Mouse (Mus musculus) embryonic facial prominence, embryonic 13.5 days (tissue): ENCODE data around the gene Hoxd13. TPM values are rescaled to one million over a fixed set of nuclear protein-coding genes. Genes with fewer than 3 reads are reported as not detected.

Experiments
- ATAC-seq: fragments of 200-750 bp; cut with Nextera tagmentation; 2 replicates; pipeline ENCODE4 v1.8.0; 2017; ENCODE audit warnings: low read depth; ENCODE audit not compliant: insufficient number of reproducible peaks, insufficient read depth, low FRiP score, low TSS enrichment
- H3K27ac ChIP-seq: fragments of 300-500 bp; sonication (generic); 2 replicates; pipeline ENCODE4 v1.5.1; 2015; ENCODE audit warnings: moderate library complexity, mild to moderate bottlenecking, inconsistent platforms
- H3K27me3 ChIP-seq: fragments of 300-500 bp; sonication (generic); 2 replicates; pipeline ENCODE4 v1.6.1; 2015; ENCODE audit warnings: mild to moderate bottlenecking, inconsistent platforms
- H3K36me3 ChIP-seq: fragments of 300-500 bp; sonication (generic); 2 replicates; pipeline ENCODE4 v1.6.1; 2015; ENCODE audit warnings: mild to moderate bottlenecking, inconsistent platforms
- H3K4me1 ChIP-seq: fragments of 300-500 bp; sonication (generic); 2 replicates; pipeline ENCODE4 v1.6.1; 2015; ENCODE audit warnings: inconsistent platforms
- H3K4me2 ChIP-seq: fragments of 300-500 bp; sonication (generic); 2 replicates; pipeline ENCODE4 v1.6.1; 2015; ENCODE audit warnings: moderate library complexity, mild to moderate bottlenecking, inconsistent platforms
- H3K4me3 ChIP-seq: fragments of 300-500 bp; sonication (generic); 2 replicates; pipeline ENCODE4 v1.5.1; 2015; ENCODE audit warnings: mild to moderate bottlenecking, inconsistent platforms
- H3K9ac ChIP-seq: fragments of 300-500 bp; sonication (generic); 2 replicates; pipeline ENCODE4 v1.6.1; 2015; ENCODE audit warnings: mild to moderate bottlenecking, inconsistent platforms
- H3K9me3 ChIP-seq: fragments of 300-500 bp; sonication (generic); 2 replicates; pipeline ENCODE4 v1.6.1; 2016; ENCODE audit warnings: inconsistent platforms
- WGBS: fragments of 180-500 bp; shearing (Covaris S2); methylation state at CpG from one replicate; pipeline ENCODE4 v1.1.7; 2015; ENCODE audit warnings: mixed read lengths; 5-methylcytosine and 5-hydroxymethylcytosine counted together
- polyA plus RNA-seq: library from polyadenylated mRNA; unstranded; fragments of >200 nt; fragmentation: Nextera tagmentation; extraction: Ambion mirVana; gene quantifications from 2 replicates; pipeline ENCODE4 v1.2.1, GENCODE M21; 2015

Gene Hoxd13
- polyA plus RNA-seq, 1 experiment from 2014 or later = not detected

- Histone ChIP-seq H3K4me2 (no peak overlapping the region), H3K9me3 (no peaks in the 10 kb centered on the region), H3K27me3 (peaks cover 100% of the 10 kb centered on the region), H3K4me1 (peaks cover 15% of the 10 kb centered on the region; the same call in 1 of the 2 replicates), H3K27ac (no peak overlapping the region), H3K36me3 (no peaks in the 10 kb centered on the region), H3K9ac (no peak overlapping the region), H3K4me3 (no peak overlapping the region)
- 5% methylated on average over 9 of the region's 9 CpGs for WGBS
- no peak for ATAC-seq
Measured at GRCm38 (mm10) chr2:74676376-74677052, 8.4 kb downstream of the Hoxd13 start.

- no peak overlapping the region for H3K4me3 ChIP-seq
- H3K4me2 ChIP-seq = no peak overlapping the region
Measured at GRCm38 (mm10) chr2:74677106-74677505, 9.0 kb downstream of the Hoxd13 start.

DNA sequence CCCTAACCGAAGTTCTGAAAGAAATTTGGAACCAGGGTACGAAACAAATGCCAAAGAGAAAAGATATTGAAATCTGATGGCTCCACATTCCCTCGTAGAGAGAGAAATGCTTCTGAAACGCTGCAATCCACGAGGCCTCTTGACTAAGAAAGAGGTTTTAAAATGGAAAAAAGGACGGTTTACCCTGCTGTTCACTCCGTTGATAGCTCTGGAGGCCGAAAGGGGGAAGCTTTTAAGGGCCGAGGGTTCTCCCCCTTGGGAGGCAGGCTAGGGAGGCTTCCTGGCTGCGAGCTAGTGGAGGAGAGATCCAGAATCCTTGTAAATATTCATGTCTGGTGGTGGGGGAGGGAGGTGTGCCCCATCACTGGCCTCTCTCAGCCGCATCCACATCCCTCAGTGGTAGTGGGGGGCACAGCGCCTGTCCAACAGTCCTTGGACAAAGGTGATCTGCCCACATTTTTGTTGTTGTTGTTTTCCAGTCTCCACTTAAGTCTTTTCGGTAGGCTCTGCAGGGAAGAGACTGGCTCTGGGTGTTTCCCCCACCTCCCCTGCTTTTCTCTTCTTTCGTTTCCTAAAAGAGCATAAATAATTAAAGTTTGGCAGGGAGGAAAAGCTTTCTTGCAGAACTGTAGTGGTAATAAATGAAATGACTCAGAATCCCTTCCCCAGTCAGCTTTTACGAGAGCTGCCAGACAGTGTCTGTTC, 10.9 kb downstream of the Hoxd13 start, which contains the start of gene Hoxd11:
TSS of gene Hoxd11 (plus strand) at position 667 of the 705 bp plus-strand sequence.
- no peak within 1 kb of the TSS for H3K9ac ChIP-seq
- 0 out of 2 replicates have a peak within 1 kb of the TSS, but pooled peaks have one; percentile 7 for H3K4me2 ChIP-seq
- H3K27me3 ChIP-seq = peaks cover 100% of the 10 kb centered on the region
- no peaks in the 10 kb centered on the region for H3K36me3 ChIP-seq
- peak within 1 kb of the TSS; percentile 8; the same call in 1 of the 2 replicates for H3K4me3 ChIP-seq
- H3K4me1 ChIP-seq = peaks cover 25% of the 10 kb centered on the region
- no peak within 1 kb of the TSS for H3K27ac ChIP-seq
- no peak for ATAC-seq
- WGBS = 2% methylated on average over 15 of the region's 15 CpGs
- H3K9me3 ChIP-seq = no peaks in the 10 kb centered on the region

More at GRCm38 (mm10) chr2:74677106-74677505, 9.0 kb downstream of the Hoxd13 start:
- WGBS = 5% methylated on average over 2 of the region's 2 CpGs
- ATAC-seq = no peak
- Histone ChIP-seq H3K27ac (no peak overlapping the region), H3K4me1 (peaks cover 21% of the 10 kb centered on the region), H3K36me3 (no peaks in the 10 kb centered on the region), H3K9me3 (no peaks in the 10 kb centered on the region), H3K9ac (no peak overlapping the region), H3K27me3 (peaks cover 100% of the 10 kb centered on the region)

DNA sequence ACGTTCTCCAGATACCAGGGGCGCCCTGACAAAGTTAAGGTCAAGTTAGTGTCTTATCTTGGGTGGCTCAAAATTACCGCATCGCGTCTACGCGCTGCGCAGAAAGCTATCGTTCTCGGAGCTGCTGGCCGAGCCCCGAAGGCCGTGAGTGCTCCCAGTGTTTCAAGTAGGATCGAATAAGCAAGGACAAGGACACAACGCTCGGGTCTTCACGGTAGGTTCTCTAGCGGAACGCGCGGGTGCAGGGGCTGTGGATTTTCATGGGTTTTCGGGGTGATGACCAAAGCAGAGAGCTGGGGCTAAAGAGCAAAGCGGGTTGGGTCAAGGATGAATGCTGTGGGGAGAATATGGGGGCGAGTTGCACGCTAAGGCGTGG, 11.5 kb downstream of the Hoxd13 start:
- no peak for ATAC-seq
- H3K4me3 ChIP-seq = peak overlapping the region; percentile 8; the same call in 1 of the 2 replicates

DNA sequence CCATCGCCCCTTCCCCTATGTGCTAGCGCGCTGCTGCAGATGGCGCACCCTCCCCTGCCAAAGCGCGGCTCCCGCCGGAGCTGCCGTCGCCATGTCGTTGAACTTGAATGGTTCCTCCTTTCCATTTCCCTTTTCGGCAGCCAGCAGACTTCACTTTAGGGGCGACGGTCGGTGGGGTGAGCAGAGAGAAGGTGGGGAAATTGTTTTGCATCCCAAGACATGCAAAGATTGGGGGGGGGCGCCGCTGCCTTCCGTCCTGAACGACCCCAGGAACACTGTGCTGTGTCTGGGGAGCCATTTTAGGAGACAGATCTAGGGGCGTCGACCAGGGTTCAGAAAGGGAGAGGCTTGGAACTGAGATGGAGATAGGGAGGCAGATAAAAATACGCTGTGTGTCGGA, 11.9 kb downstream of the Hoxd13 start:
- H3K27me3 ChIP-seq = peaks cover 100% of the 10 kb centered on the region
- H3K9ac ChIP-seq = no peak overlapping the region
- 0 out of 2 replicates have a peak overlapping the region, but pooled peaks have one; percentile 7 for H3K4me2 ChIP-seq
- H3K4me3 ChIP-seq = peak overlapping the region; percentile 8; the same call in 1 of the 2 replicates
- H3K36me3 ChIP-seq = no peaks in the 10 kb centered on the region
- no peak overlapping the region for H3K27ac ChIP-seq
- H3K4me1 ChIP-seq = peaks cover 24% of the 10 kb centered on the region
- ATAC-seq = no peak
- no peaks in the 10 kb centered on the region for H3K9me3 ChIP-seq
- 2% methylated on average over 23 of the region's 23 CpGs for WGBS

More for the DNA sequence above, 11.5 kb downstream of the Hoxd13 start:
- Histone ChIP-seq H3K4me2 (0 out of 2 replicates have a peak overlapping the region, but pooled peaks have one; percentile 7), H3K36me3 (no peaks in the 10 kb centered on the region), H3K27me3 (peaks cover 100% of the 10 kb centered on the region), H3K4me1 (peaks cover 25% of the 10 kb centered on the region), H3K27ac (no peak overlapping the region), H3K9ac (no peak overlapping the region), H3K9me3 (no peaks in the 10 kb centered on the region)
- under 1% methylated on average over 26 of the region's 26 CpGs for WGBS

DNA sequence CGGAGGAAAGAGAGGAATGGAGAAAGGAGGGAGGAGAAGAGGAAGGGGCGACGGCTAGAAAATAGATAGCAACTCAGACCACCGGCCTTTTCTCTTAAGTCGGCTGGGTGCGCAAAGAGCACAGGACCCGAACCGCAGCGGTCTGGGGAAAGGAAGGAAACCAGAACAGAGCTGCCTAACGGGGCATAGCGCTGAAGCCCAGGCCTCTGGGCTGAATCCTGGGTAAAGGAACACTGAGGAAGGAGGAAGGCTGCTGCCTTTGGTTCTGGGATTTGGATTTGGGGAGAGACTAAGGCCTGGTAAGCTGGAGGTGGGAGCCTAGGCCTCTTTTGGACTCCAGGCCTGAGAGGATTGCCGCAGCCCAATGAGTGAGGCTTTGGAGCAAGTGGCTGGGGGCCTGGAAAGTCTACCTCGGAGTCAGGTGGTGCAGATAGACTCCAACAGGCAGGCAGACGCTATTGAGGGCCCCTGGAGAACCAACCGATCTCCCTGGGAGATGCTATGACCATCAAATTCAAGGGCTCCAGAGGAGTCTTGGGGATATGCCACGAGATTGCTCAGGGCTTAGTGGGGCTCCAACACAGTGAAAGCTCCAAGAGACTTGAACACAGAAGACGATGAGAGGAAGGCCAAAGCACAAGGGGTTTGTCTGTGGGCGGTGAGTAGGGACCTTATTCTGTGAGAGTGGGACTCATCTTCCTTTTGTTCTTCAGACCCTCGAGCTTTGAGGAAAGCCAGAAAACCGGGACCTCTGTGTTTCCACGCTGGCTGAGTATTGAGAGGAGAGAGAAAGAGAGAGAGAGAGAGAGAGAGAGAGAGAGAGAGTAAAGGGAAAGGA, 12.7 kb downstream of the Hoxd13 start:
- H3K4me2 ChIP-seq = no peak overlapping the region
- ATAC-seq = no peak
- no peak overlapping the region for H3K27ac ChIP-seq
- peaks cover 100% of the 10 kb centered on the region for H3K27me3 ChIP-seq
- no peak overlapping the region for H3K4me3 ChIP-seq
- peaks cover 22% of the 10 kb centered on the region for H3K4me1 ChIP-seq
- H3K9ac ChIP-seq = no peak overlapping the region
- no peaks in the 10 kb centered on the region for H3K9me3 ChIP-seq
- H3K36me3 ChIP-seq = no peaks in the 10 kb centered on the region
- WGBS = 2% methylated on average over 21 of the region's 21 CpGs

DNA sequence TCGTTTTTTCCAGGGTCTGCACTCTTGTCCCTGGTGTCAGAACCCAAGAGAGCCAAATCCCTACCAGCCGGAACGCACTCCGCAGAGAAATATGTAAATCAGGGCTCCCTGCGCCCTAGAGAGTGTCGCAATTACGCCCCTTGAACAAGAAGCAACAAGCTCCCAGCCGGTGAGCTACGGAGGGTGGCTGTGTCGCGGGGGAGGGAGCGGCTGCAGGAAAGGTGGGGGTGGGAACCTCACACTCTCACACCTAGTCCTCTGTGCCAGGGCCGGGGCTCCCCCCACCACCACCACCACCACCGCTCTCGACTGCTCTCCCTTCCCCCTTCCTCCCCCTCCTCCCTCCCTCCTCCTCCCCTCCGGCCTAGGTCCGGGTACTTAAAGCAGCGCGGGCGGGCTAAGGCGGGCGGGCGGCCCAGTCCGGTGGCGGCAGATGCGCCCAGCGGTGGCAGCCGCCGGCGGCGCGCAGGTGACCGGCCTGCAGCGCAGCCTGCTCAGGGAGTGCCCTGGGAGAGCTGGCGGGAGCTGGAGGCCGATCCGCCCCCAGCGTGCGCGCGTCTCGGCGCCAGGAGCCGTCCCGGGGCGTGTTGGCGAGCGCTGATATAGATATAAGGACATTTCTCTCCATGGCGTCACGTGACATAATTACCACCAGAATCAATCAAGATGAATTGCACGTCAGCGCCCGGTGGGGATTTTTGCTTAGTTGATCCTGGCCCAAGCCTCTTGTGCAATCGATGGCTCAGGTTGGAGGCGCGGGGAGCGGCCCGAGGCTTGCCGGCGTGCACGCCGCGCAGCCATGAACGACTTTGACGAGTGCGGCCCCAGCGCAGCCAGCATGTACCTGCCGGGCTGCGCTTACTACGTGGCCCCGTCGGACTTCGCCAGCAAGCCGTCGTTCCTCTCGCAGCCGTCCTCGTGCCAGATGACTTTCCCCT, 13.8 kb downstream of the Hoxd13 start:
- H3K27ac ChIP-seq = no peak overlapping the region

DNA sequence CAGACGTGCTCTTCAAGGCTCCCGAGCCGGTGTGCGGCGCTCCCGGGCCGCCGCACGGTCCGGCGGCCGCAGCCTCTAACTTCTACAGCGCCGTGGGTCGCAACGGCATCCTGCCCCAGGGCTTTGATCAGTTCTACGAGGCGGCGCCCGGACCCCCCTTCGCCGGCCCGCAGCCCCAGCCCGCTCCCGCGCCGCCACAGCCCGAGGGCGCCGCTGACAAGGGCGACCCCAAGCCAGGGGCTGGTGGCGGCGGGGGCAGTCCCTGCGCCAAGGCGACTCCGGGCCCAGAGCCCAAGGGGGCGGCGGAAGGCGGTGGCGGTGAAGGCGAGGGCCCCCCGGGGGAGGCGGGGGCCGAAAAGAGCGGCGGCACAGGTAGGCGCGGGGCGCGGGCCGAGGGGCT, 14.7 kb downstream of the Hoxd13 start:
- H3K4me2 ChIP-seq = peak overlapping the region; percentile 49
- ATAC-seq = no peak
- H3K4me1 ChIP-seq = peaks cover 22% of the 10 kb centered on the region
- no peaks in the 10 kb centered on the region for H3K36me3 ChIP-seq
- no peaks in the 10 kb centered on the region for H3K9me3 ChIP-seq
- WGBS = under 1% methylated on average over 41 of the region's 51 CpGs
- no peak overlapping the region for H3K9ac ChIP-seq
- H3K27me3 ChIP-seq = peaks cover 98% of the 10 kb centered on the region
- H3K27ac ChIP-seq = no peak overlapping the region
- H3K4me3 ChIP-seq = peak overlapping the region; percentile 26

More for the DNA sequence above, 13.8 kb downstream of the Hoxd13 start:
- H3K4me1 ChIP-seq = peaks cover 22% of the 10 kb centered on the region
- peak overlapping the region; percentile 49 for H3K4me2 ChIP-seq
- WGBS = under 1% methylated on average over 76 of the region's 78 CpGs
- no peaks in the 10 kb centered on the region for H3K9me3 ChIP-seq
- no peaks in the 10 kb centered on the region for H3K36me3 ChIP-seq
- H3K27me3 ChIP-seq = peaks cover 98% of the 10 kb centered on the region
- H3K4me3 ChIP-seq = peak overlapping the region; percentile 26
- ATAC-seq = no peak
- H3K9ac ChIP-seq = no peak overlapping the region

GRCm38 (mm10) chr2:74683471-74683951, 15.4 kb downstream of the Hoxd13 start:
- H3K4me3 ChIP-seq = no peak overlapping the region
- ATAC-seq = no peak
- 2% methylated on average over 18 of the region's 18 CpGs for WGBS

GRCm38 (mm10) chr2:74684106-74684505, 16.0 kb downstream of the Hoxd13 start:
- H3K4me3 ChIP-seq = no peak overlapping the region
- H3K9ac ChIP-seq = no peak overlapping the region
- H3K27me3 ChIP-seq = peaks cover 98% of the 10 kb centered on the region
- ATAC-seq = no peak
- H3K36me3 ChIP-seq = no peaks in the 10 kb centered on the region
- no peaks in the 10 kb centered on the region for H3K9me3 ChIP-seq
- no peak overlapping the region for H3K27ac ChIP-seq
- under 1% methylated on average over 12 of the region's 12 CpGs for WGBS
- no peak overlapping the region for H3K4me2 ChIP-seq
- H3K4me1 ChIP-seq = peaks cover 22% of the 10 kb centered on the region

More at GRCm38 (mm10) chr2:74683471-74683951, 15.4 kb downstream of the Hoxd13 start:
- no peaks in the 10 kb centered on the region for H3K36me3 ChIP-seq
- H3K27me3 ChIP-seq = peaks cover 98% of the 10 kb centered on the region
- no peak overlapping the region for H3K9ac ChIP-seq
- peaks cover 22% of the 10 kb centered on the region for H3K4me1 ChIP-seq
- no peak overlapping the region for H3K4me2 ChIP-seq
- H3K9me3 ChIP-seq = no peaks in the 10 kb centered on the region
- H3K27ac ChIP-seq = no peak overlapping the region
